Mouse (Mus musculus): ENCODE measurements around the gene Tmem151b.

The Tmem151b gene

DNA sequence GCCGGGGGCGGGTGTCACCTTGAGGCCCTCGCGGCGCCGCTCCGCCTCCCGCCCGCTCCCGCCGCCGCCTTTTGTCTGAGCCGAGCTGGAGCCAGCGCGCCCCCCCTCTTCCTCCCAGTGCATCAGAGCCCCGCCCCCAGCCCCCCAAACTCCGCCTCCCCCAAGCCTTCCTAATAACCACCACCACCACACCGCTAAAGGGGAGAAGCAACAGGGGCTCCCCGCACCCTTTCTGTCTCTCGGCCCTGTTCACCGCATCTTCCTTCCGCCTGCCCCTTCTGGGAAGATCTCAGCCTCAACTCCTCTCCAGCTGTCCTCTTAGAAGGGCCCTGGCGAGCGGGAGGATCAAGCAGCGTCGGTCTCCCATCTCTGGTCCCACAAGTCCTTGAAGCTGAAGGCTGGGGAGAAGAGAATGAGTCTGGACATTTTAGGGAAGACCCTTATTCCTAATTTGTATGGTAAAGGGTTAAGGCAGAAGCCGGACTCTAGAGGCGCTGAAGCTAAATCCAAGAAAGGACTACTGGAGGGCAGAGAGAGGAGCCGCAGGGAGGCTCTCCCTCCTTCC lies at the start of gene Tmem151b:
Tmem151b (minus strand) TSS at position 61 of the 565 bp plus-strand sequence.
- DNase-seq (ENCODE audit: low read depth): no peak

DNA sequence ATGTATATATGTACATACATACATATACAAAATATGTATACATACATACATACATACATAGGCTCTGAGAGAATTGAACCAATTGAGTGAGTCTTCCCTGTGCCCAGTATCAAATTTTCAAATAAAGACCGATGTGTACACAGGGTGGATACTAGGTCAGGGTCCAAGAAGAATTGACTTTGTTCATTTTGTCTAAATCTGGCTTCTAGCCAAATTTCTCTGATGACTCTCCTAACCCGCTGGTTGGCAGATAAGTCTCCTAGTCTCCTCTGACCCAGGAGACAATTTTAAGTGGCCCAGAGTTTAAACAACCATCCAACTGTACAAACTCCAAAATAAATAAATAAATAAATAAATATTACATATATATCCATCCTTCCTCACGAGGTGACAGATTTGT lies 49.4 kb upstream of the Tmem151b start:
- no peak for DNase-seq (ENCODE audit: low read depth)

DNA sequence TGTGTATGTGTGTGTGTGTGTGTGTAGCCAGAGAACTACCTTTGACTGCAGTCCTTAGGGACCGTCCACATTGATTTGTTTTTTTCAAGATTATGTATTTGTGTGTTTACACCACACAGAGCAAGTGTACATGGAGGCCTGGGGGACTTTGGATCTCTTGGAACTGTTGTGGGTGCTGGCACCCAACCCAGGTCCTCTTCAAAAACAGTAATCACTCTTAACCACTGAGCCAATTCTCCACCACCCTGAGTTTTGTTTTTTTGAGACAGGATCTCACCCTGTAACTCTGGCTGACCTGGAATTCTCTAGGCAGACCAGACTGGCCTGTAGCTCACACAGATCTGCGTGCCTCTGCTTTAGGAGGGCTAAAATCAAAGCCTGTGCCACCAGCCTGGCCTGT lies 48.9 kb upstream of the Tmem151b start:
- DNase-seq (ENCODE audit: low read depth): no peak

DNA sequence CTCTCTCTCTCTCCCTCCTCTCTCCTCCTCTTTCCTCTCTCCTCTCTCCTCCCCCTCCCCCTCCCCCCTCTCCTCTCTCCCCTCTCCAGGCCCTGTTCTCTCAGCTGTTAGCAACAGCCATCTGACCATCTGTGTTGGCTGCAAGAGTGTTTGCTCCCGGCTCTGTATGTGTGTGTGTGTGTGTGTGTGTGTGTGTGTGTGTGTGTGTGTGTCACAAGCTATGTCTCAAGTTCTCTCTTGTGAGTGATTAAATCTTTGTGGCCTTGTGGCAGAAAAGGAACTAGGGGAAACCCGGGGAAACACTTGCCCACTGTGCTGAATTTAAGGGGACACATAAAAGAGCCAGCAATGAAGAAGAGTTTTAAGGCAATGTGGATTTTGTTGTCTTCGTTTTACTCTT lies 48.3 kb upstream of the Tmem151b start:
- no peak for DNase-seq (ENCODE audit: low read depth)

DNA sequence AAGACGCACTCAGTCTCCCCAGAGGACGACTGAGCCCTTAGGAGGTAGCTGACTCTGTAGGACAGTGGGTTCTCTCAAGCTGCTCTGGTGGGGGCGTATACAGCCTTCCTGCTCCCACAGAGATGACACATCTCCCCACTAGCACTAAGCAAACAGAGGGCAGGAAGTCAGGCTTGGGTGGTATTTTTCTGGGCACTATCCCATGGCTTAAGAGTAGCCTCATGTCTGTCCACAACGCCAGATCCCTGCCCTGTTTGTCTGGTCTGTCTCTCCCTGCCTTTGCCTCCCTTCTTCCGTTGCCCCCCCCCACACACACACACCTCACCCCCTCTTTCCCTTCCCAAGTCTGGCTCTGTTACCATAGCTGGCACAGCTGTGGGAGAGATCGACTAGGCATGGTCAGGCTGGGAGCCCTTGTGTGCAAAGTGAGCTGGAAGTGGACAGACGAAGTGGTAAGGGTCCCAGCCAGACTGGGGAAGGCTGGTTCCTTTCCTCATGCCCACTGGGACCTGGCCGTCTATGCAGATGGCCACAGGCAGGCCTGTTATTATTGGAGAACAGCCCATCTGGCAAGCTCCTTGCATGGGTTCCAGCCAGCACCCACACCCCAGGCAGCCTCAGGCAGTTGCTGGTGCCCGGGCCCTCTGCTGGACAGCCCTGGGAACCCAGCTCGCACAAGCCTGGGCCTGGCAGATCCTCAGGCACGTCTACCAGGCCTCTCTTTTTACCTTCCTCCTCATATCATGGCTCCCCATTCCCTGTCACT lies 47.3 kb upstream of the Tmem151b start:
- DNase-seq (ENCODE audit: low read depth): no peak

DNA sequence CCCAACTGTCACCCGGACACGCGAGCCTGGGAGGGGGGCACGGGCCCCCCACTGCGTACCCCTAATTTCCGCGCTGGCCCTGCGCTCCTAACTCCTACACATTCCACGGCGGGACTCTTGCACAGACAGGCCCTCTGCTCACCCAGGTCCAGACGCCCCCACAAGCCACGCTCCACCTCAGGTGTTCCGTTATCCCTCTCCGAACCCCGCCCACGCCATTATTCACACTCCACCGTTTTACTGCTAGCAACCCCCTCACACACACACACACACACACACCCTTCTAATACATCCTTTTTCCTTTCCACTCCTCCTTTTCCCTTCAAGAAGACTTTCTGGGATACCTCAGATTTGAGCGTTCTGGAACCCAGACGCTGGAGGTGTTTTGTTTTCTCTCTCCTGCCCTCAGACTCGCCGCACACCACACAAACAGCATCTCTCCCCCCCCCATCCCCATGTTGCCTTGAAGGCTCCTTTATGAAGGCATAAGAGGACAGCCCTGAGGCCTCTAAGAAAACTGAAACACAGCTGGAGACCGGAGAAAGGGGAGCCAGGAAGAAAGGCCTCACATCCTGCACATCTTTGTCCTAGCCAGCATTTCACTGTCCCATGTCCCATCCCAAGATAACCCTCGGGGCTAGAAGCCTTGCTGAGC lies 46.4 kb upstream of the Tmem151b start:
- DNase-seq (ENCODE audit: low read depth): no peak

DNA sequence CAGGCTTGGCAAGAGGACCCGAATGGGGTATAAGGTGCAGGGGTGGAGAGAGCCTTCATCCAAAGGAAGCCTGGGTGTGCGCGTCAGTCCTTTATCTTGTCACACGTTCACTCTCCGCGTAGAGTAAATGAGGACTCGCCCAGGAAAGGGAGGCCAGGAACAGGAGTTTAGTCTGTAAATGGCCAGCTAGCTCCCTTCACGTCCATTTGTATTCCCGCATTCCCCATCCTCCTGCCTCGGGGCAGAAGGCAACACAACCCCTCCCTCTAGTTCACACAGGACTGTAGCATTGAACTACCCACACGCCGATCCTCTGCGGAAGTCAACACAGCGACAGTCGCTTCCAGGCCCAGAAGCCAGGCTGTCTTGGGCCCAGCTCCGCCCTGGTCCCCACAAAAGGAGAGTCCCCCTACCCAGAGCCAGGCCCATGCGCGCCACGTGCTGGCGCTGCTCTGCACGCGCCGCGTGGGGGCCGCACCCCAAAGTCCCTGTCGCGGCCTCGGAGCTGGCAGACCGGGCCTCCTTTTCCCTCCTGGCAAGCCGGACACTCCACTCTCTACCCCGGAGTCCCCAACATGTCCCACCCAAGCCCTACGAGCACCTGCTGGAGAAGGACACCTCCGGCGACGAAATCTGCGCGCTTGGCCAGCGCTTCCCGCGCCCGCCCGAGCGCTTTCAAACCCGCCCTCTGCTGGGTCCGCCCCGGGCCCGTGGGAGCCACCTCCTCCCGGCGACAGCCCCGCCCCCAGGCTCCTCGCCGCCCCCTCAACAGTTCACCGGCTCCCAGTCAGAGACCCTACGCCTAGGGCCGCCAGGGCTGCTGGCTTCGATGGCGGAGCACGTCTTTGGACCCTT lies 45.6 kb upstream of the Tmem151b start:
- no peak for DNase-seq (ENCODE audit: low read depth)

DNA sequence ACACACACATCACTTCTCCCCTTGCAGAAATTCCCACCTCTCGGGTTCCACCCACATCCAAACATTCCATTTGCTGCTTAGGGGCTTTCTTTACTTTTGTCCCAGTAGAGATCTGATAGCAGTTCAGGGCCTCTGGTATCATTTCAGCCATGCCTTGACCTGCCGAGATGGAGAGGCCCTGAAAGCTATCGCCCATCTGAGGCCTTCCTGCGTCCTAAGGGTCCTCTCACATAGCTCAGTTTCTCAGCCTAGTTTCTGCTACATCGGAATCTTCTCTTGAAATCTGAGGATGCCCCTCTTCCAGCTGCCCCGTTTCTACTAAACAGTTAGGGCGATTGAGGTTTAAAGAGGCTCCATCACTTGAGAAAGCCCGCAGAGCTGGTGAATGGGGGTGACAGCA lies 44.7 kb upstream of the Tmem151b start:
- DNase-seq (ENCODE audit: low read depth): no peak

DNA sequence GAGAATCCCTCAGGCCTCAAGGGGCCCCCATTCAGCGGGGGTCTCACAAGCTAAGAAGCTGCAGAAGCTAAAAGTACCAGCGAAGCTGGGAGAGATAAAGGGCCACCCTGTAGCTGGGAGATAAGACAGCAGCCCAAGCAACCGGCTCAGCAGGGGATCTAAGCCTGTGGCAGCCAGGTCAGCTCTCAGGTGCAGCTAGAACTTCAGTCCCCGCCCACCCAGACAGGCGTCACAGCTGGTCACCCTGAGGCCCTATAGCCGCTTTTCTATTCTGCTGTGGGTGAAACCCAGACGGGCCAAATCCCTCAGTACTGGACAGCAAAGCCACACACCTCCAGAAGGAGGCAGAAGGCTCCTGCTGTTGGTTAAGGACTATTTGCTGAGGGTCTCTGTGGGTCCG lies 44.0 kb upstream of the Tmem151b start:
- peak; percentile 84 for DNase-seq (ENCODE audit: low read depth)

DNA sequence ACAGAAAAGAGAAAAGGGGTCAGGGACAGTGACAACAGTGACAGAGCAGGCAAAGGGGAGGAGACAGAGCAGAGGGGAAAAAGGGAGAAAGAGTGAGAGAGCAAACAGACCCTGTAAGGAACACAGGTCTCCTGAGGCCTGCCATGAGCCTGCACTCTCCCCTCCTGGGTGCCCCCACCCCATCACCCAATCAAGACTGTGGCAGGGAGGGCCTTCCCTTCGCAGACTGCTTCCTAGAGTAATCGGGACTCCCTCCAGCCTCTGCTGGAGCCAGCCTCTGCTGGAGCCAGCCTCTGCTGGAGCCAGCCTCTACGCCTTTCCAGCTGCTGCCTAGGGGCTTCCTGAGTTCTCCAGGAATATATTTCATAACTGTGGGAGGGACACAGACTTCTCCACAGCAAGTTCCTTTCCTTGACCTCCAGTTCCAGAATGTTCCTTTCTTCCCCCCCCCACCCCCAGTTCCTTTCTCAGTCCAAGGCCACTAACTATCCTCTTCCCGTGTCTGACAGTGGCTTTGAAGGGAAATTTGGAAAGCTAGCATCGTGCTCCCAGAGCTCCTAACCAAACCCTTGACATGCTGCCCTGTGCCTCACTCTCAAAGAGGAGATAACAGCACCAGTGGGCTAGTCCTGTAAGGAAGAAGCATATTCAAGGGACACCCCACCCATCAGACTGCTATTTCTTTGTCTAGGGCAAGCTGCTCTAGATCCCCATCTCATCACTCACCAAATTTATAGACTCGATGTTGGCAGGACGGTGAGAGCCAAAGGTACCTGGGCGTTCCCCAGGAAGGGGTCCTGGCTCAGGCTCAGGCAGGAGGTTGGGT lies 43.3 kb upstream of the Tmem151b start:
- no peak for DNase-seq (ENCODE audit: low read depth)

DNA sequence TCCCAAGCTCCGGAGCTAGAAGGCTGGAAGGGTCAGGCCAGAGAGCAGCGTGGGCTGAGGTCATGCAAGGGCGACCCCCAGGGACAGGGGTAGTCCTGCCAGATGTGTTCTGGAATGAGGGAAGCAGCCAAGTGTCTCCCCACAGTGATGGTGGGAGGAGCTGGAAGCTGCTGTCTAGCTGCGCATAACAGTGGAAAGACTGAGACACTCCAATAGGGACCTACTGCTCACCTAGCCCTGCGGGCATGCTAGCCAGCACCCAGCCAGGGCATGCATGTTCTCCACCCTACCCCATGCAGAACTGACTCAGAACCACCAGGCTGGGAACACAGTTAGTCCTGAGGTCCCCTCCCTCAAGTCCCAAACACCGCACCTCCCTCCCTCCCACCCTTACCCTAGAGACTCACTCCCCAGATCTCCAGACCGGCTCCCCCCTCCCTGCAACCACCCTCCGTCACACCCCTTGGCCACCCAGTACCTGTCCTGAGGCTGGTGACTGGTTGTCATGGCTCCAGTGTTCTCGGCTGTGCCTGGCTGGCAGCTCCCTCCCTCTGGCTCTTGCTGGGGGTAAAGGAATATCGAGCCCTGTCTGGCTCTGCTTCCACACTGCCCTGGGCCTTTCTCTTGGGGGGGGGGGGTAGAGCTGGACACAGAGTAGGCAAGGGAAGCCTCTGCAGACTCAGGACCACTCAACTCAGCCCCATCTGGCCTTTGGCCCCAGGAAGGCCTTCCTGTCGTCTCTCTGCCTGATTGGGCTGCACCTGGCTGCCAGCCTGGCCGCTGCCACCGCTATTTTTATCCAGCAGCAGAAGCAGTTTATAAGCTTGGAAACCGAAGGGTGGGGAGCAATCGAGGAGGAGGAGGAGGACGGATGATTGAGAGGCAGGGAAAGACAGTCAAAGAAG lies 42.5 kb upstream of the Tmem151b start:
- DNase-seq (ENCODE audit: low read depth): no peak

DNA sequence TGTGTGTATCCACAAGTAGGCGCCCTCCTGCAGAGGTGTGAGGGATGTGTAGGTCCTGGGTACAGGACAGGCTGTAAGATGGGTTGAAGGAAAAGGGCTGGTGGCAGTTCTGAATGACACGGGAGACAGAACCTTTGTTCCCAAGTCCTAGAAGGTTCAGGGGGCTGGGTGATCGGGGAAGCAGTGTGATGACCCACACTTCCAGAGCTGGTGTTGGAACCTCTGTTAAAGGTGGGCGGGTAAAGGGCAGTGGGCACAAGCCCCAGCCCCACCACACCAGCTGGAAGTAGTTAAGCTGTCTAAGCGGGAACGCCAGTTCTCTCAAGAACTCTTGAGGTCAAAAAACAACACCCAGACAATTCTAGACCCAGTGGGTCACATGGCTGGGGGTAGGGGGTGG lies 40.9 kb upstream of the Tmem151b start:
- DNase-seq (ENCODE audit: low read depth): no peak

DNA sequence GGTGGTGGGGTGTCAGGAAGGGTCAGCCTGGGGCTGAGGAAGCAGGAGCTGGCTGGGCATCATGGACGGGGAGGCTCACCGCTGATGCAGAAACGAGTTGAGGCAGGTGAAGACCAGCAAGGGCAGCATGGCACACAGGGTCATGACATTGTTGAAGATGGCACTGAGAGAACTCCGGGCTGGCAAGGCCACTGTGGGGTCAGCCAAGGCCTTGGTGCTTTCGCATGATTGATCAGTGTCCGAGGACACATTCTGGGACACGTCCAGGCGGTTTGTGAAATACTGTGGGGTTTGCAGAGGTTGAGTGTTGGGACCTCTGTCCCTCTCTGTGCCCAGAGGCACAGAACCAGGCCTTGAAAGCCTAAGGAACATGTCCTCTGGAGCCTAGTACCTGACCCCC lies 40.4 kb upstream of the Tmem151b start:
- DNase-seq (ENCODE audit: low read depth): no peak

DNA sequence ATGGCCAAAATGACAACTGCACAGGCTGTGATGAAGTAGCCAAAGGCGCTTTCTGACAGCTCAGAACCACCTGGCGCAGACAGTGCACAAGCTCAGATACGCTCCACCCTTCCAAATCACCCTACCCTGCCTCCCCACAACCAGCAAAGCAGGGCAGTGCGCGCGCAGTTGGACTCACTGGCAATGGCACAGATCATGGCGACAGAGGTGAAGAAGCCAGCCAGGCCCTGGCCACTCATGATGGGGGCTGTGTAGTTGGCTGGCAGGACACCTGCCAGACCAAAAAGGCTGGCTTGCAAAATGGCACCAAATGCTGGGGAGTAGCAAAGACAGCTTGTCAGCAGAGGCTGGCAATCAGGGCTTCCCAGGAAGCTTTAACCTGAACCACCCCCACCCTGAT lies 39.8 kb upstream of the Tmem151b start:
- DNase-seq (ENCODE audit: low read depth): no peak

DNA sequence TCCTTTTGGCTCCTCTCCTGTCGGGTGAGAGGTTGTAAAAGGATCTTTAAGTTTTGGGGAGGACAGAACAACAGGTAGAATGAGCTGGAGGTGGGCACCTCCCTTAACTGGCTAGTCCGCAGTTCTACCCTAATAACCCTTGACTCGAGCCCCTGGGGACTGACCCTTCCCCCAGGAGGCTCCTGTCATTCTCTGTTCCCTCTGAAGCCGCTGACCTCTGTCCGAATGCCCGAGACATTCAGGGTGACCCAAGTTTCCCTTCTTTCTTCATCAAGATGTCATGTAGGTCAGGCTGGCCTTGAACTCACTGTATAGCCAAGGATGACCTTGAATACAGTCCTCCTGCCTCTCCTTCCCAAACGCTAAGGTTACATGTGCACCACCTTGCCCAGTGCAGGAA lies 38.9 kb upstream of the Tmem151b start:
- no peak for DNase-seq (ENCODE audit: low read depth)

DNA sequence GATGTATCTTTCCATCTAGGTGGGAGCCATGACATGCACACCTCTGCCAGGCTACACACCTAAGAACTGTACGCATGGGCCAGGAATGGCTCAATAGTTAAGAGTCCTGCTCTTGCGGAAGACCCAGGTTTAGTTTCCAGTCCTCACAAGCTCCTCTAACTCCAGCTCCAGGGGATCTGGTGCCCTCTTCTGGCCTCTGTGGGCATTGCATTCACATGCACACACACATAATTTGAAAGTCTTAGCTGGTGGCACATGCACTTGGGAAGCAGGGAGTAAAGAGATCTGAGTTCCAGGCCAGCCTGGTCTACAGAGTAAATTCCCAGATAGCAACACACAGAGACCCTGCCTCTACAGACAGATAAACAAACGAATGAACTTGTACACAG lies 37.0 kb upstream of the Tmem151b start:
- DNase-seq (ENCODE audit: low read depth): no peak

DNA sequence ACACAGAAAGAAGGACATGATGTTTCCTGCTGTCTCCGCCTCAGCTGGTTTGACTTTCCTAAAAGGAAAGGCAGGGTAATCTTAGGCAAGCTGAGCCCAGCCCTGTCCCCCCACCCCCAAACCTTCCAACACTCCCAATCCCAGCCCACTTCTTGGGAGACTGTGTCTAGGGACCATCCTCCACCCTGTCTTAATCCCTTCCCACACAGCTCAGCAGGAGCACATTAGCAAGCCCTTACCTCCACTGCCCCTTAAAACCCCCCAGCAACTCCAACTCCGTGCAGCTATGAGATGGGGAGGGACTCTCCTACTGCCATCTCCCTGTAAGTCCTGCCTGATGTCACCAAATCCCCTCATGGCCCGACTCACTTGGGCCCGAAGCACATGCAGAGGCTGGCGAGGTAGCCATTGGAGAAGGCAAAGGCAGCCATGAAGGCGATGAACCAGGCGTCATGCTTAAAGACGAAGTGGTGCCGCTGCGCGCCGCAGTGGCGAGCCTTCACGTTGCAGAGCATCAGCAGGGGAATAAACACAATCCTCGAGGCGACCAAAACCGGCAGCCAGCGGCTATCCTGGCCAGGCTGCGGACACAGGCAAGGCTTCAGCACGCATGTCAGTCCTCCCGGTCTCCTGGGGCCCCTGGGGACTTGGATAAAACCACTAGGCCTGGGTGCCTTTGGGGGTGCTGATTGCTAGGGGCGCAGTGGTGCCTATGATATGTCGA lies 36.4 kb upstream of the Tmem151b start:
- DNase-seq (ENCODE audit: low read depth): no peak

DNA sequence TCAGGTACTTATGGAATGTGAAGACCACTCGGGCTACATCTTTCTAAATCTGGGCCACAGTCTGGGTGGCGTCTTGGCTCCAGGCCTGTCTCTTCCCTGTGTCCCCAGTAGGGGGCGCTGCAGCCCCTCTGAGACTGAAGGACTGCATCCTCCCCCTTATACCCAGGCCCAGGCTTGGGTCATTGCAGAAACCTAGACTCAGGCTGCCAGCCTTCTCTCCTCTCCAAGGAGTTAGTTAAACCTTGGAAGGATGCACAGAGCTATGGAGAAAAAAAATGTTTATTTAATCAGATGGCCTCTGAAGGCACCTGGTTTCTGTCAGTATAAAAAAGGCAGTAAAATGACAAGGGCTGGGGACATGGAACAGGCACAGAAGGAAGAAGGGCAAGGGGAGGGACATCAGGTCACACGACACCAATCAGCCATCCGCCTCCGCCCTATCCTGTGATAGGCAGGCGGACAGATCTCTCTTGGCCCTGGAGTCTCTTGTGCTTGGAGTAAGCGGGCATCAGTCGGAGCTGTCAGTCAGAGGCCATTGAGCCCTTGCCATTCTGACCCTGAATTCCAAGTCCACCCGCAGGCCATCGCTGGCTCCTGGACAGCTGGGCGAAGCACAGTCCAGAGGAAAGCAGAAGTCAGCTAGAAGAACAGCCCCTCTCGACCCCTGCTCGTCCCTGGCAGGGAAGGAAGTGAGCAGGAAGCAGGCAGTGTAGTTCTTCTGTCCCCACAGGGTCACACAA lies 35.6 kb upstream of the Tmem151b start:
- no peak for DNase-seq (ENCODE audit: low read depth)
